8 mouse cellular contexts compared by ENCODE assay signal in the genomic region with DNA sequence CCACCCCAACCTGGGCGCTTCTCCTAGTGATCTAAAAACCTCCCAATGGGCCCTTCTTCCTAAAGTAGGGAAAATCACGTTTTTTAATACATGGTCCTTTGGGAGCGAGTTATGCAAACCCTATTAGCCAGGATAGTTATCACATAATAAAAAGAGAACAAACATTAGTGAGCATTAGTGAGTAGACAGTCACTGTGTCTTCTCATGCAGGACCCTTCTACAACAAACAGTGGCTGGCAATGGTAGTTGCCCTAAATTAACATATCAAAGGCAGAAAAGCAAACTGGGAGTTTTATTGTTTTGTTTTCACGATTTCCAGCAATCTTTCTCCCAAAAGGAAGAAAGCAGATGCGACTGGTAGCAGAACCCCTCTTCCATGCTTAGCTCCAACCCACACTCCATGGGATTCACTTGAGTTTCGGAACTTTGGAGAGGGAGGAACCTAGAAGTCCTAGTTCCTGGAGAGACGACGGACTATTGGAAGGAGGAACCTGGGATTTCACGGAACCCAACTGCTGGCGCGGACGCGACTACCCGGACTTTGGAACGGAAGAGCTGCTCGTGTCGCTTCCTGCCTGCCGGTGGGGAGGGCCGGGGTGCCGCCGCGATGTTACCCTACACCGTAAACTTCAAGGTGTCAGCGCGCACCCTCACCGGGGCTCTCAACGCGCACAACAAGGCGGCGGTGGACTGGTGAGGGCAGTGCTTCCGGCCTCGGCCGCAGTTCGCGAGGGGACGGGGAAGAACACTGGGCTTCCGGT. TPM values are rescaled to one million over a fixed set of nuclear protein-coding genes. Genes with fewer than 3 reads are reported as not detected.
DNase-seq lines count a peak whose midpoint lies in the region; ATAC-seq lines count a peak whose summit lies in the region.

A gene (plus strand): TSS at position 493 of the 761 bp plus-strand sequence.

- H3K4me3 ChIP-seq in hindbrain, embryonic 15.5 days: peak within 1 kb of the TSS; percentile 77

- H3K27ac ChIP-seq in hindbrain, embryonic 15.5 days (replicated peaks): peak within 1 kb of the TSS; percentile 92

- peak within 1 kb of the TSS; percentile 73 for H3K9ac ChIP-seq in hindbrain, embryonic 15.5 days

- H3K36me3 ChIP-seq in hindbrain, embryonic 15.5 days: no peaks in the 10 kb centered on the region

- peak; percentile 93 for ATAC-seq in hindbrain, embryonic 15.5 days (ENCODE audit: low FRiP score, low read depth)

- no peaks in the 10 kb centered on the region for H3K9me3 ChIP-seq in hindbrain, embryonic 15.5 days

- H3K4me1 ChIP-seq in hindbrain, embryonic 15.5 days (replicated peaks): peaks cover 14% of the 10 kb centered on the region

- H3K4me2 ChIP-seq in hindbrain, embryonic 15.5 days: peak within 1 kb of the TSS; percentile 64

- peak; percentile 69 for DNase-seq in T-cell, adult 2 months (ENCODE audit: low spot score)
- peak; percentile 82 to 84 for DNase-seq in cerebellum, postnatal 36 days
- DNase-seq in frontal cortex, postnatal 36 days (ENCODE audit: low spot score in 2 of 2): peak; percentile 82 to 88
- peak; percentile 74 for DNase-seq in left cerebral cortex, adult 11 months (ENCODE audit: low spot score)
- peak; percentile 87 to 89 for DNase-seq in lung, postnatal 4 days
- peak; percentile 74 for DNase-seq in retina, postnatal 7 days (ENCODE audit: low read depth, low spot score)
- peak; percentile 73 for DNase-seq in urinary bladder, adult 2 months (ENCODE audit: low spot score)

- WGBS in hindbrain, embryonic 15.5 days: 3% methylated on average over 37 of the region's 37 CpGs

- H3K27me3 ChIP-seq in hindbrain, embryonic 15.5 days: no peaks in the 10 kb centered on the region

RNA-seq across cellular contexts. Expression of the gene that starts here (rescaled TPM):
- polyA plus RNA-seq in hindbrain, embryonic 15.5 days (2015; fragmentation: Nextera tagmentation; extraction: Ambion mirVana): 34.1 and 36.2 TPM in 2 replicates
- 28.3 TPM in 2 replicates for polyA plus RNA-seq in urinary bladder, adult 2 months (2012; rRNA removed)

Comparison
In these comparisons a context has a peak if more than half of its experiments do, and no peak if none do; other contexts are left out.
1. Peak in every context shown above with its lines: DNase-seq, ATAC-seq, H3K4me3 ChIP-seq and H3K27ac ChIP-seq.